Mouse (Mus musculus) limb, embryonic 12.5 days (tissue): ENCODE measurements around the gene Cep63. TPM values are rescaled to one million over a fixed set of nuclear protein-coding genes. Genes with fewer than 3 reads are reported as not detected.

Experiments used
- ATAC-seq: fragments of 200-750 bp; cut with Nextera tagmentation; 2 replicates; pipeline ENCODE4 v1.8.0; 2017; ENCODE audit warnings: low read depth, moderate TSS enrichment; ENCODE audit not compliant: insufficient number of reproducible peaks, insufficient read depth, low FRiP score, low TSS enrichment
- H3K27ac ChIP-seq: fragments of 300-500 bp; sonication (generic); 2 replicates; pipeline ENCODE4 v1.5.1; 2016; ENCODE audit warnings: mild to moderate bottlenecking, moderate library complexity
- H3K27me3 ChIP-seq: fragments of 300-500 bp; sonication (generic); 2 replicates; pipeline ENCODE4 v1.6.1; 2016; ENCODE audit warnings: mild to moderate bottlenecking, moderate library complexity
- H3K36me3 ChIP-seq: fragments of 300-500 bp; sonication (generic); 2 replicates; pipeline ENCODE4 v1.6.1; 2016; ENCODE audit warnings: mild to moderate bottlenecking, moderate library complexity
- H3K4me1 ChIP-seq: fragments of 300-500 bp; sonication (generic); replicated peaks from 2 replicates; pipeline ENCODE4 v1.6.1; 2016
- H3K4me2 ChIP-seq: fragments of 300-500 bp; sonication (generic); 2 replicates; pipeline ENCODE4 v1.6.1; 2016; ENCODE audit warnings: mild to moderate bottlenecking, moderate library complexity
- H3K4me3 ChIP-seq: fragments of 300-500 bp; sonication (generic); replicated peaks from 2 replicates; pipeline ENCODE4 v1.5.1; 2016; ENCODE audit warnings: mild to moderate bottlenecking
- H3K9ac ChIP-seq: fragments of 300-500 bp; sonication (generic); replicated peaks from 2 replicates; pipeline ENCODE4 v1.6.1; 2016; ENCODE audit warnings: mild to moderate bottlenecking, moderate library complexity
- H3K9me3 ChIP-seq: fragments of 300-500 bp; sonication (generic); 2 replicates; pipeline ENCODE4 v1.6.1; 2016; ENCODE audit warnings: mild to moderate bottlenecking, moderate library complexity
- WGBS: fragments of 180-500 bp; shearing (Covaris S2); methylation state at CpG from one replicate; pipeline ENCODE4 v1.1.7; 2016; 5-methylcytosine and 5-hydroxymethylcytosine counted together
- polyA plus RNA-seq: library from polyadenylated mRNA; unstranded; fragments of >200 nt; fragmentation: Nextera tagmentation; extraction: Ambion mirVana; gene quantifications from 2 replicates; pipeline ENCODE4 v1.2.1, GENCODE M21; 2016

The Cep63 gene
- polyA plus RNA-seq: 52.6 and 53.7 TPM in 2 replicates

DNA sequence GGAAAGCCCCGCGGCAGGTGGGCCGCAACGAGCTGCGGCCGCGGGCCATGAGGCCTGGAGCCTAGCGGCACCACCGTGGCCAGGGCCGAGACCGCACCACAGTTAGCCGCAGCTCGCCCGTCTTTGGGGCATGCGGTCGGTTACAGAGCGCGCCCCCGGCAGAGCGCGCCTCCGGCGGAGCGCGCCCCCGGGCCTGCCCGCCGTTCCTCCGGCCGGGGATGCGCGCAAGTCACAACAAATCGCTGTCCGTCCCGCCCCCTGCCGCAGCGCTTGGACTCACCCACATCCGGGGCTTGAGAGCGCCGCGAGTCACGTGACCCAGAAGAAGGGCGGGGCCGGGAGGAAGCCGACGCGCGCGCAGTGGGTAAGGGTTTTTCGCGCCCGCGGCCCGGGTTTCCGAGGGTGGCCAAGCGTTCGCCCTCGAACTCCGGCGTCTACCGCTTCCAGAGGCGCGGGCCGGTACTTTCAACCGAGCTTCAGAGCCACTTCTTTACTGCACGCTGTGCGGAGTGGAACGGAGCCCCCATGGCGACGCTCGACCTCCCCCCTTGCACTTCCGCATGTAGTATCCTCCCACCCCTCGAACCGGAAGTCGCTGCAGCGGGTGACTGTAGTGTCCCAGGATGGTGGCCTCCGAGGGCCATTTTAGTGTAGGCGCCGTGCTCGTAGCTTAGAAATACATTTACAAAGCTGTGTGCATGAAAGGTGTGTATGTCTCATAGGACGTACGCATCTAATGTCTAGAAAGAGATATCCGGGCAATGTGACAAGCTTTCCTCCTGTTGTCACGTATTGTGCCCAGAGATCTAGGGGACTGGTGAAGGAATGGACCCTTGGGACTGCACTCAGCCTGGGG, at the start of gene Cep63, which contains the start of gene Anapc13:
Gene Cep63, minus strand, starts transcription at position 552 of the 856 bp plus-strand sequence.
Gene Anapc13, plus strand, starts transcription at position 314 of the 856 bp plus-strand sequence.
- Histone ChIP-seq H3K9me3 (no peaks in the 10 kb centered on the region), H3K4me1 (peaks cover 24% of the 10 kb centered on the region), H3K27me3 (no peaks in the 10 kb centered on the region), H3K9ac (peak within 1 kb of the TSS; percentile 99), H3K27ac (peak within 1 kb of the TSS; percentile 99), H3K36me3 (peaks cover 14% of the 10 kb centered on the region; the same call in 1 of the 2 replicates), H3K4me2 (peak within 1 kb of the TSS; percentile 65), H3K4me3 (peak within 1 kb of the TSS; percentile 92)
- under 1% methylated on average over 84 of the region's 84 CpGs for WGBS
- ATAC-seq: peak; percentile 93

DNA sequence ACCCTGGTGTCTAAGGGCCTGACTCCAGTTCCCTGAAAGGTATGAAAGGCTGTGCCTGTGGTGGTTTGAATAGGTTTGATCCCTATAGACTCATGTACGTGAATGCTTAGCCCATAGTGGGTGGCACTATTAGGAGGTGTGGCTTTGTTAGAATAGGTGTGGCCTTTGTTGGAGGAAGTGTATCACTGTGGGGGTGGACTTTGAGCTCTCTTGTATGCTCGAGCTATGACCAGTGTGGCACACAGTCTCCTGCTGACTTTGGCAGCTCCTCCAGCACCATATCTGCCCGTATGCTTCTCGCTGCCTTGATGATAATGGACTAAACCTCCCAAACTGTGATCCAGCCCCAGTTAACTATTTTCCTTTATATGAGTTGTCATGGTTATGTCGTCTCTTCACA, 49.6 kb upstream of the Cep63 start:
- ATAC-seq: no peak
- Histone ChIP-seq H3K4me1 (peaks cover 11% of the 10 kb centered on the region), H3K9me3 (no peaks in the 10 kb centered on the region), H3K27ac (no peak overlapping the region), H3K27me3 (no peaks in the 10 kb centered on the region), H3K4me3 (no peak overlapping the region), H3K36me3 (no peaks in the 10 kb centered on the region), H3K4me2 (no peak overlapping the region), H3K9ac (no peak overlapping the region)
- WGBS: 82% methylated on average over 5 of the region's 5 CpGs

DNA sequence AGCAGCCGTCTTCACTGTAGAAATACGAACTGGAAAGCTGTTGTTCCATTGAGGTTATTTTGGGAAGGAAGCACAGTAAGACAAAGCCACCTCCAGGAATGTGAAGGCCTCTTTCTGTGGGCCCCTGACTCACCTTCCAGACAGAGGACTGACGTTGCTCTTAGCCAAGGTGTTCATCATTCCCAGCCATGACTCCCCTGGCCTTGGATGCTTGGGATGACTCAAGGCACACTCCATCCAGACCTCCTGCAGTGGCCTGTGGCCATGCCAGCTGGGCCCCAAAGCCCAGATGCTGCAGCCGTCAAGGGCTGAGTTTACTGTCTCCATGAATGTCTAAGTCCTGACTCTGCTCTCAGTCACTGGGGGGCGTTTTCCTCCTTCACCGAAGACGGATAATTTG, 47.0 kb upstream of the Cep63 start:
- no peak overlapping the region for H3K27ac ChIP-seq
- 64% methylated on average over 7 of the region's 7 CpGs for WGBS

DNA sequence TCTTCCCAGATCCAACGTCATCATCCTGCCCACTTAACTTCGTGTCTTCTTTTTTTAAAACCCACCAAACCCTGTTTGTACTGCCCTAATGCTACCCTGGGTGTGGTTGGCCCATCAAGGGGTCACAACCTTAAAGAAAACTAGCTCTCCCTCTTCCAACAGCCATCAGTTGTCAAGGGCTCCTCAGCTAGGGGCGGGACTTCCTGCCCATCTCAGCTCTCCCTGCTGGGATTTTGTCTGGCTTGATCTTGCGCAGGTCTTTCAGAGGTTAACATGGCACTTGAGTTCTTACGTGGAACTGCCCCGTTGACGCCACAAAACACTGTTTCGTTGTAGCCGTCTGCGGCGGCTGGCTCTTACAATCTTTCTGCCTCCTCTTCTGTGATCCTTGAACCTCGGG, 42.6 kb upstream of the Cep63 start:
- Histone ChIP-seq H3K4me1 (peaks cover 27% of the 10 kb centered on the region), H3K27ac (no peak overlapping the region), H3K4me2 (no peak overlapping the region), H3K9me3 (no peaks in the 10 kb centered on the region), H3K4me3 (no peak overlapping the region), H3K36me3 (no peaks in the 10 kb centered on the region), H3K9ac (no peak overlapping the region), H3K27me3 (peaks cover 7% of the 10 kb centered on the region; the same call in 1 of the 2 replicates)
- 87% methylated on average over 12 of the region's 12 CpGs for WGBS
- ATAC-seq: no peak

More for the DNA sequence above, 47.0 kb upstream of the Cep63 start:
- Histone ChIP-seq H3K4me2 (no peak overlapping the region), H3K27me3 (no peaks in the 10 kb centered on the region), H3K9ac (no peak overlapping the region), H3K4me3 (no peak overlapping the region), H3K36me3 (no peaks in the 10 kb centered on the region), H3K9me3 (no peaks in the 10 kb centered on the region), H3K4me1 (peaks cover 16% of the 10 kb centered on the region)
- no peak for ATAC-seq

DNA sequence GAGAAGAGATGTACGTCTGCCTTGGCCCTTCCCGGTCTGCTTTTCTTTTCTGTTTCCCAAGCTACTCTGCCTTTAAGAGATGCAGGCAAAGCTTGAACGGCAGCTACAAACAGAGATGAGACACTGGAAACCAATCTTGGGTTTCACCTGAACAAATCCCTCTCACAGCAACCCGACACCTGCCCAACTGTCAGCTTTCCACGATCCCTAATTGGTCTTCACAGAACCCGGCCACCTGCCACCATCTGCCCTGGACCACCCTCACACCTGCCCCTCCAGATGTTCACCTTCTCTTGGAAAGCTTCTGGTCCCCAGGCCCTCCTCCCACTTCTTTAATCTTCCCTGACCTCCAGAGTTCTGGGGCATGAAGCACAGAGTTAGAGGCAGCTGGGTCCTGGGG, 41.8 kb upstream of the Cep63 start:
- peaks cover 7% of the 10 kb centered on the region; the same call in 1 of the 2 replicates for H3K27me3 ChIP-seq
- WGBS: 18% methylated on average over 6 of the region's 6 CpGs
- H3K36me3 ChIP-seq: no peaks in the 10 kb centered on the region
- no peak overlapping the region for H3K27ac ChIP-seq
- ATAC-seq: peak; percentile 31; the same call in 1 of the 2 replicates
- H3K4me3 ChIP-seq: no peak overlapping the region
- H3K9me3 ChIP-seq: no peaks in the 10 kb centered on the region
- peaks cover 23% of the 10 kb centered on the region for H3K4me1 ChIP-seq
- H3K4me2 ChIP-seq: no peak overlapping the region
- H3K9ac ChIP-seq: no peak overlapping the region

DNA sequence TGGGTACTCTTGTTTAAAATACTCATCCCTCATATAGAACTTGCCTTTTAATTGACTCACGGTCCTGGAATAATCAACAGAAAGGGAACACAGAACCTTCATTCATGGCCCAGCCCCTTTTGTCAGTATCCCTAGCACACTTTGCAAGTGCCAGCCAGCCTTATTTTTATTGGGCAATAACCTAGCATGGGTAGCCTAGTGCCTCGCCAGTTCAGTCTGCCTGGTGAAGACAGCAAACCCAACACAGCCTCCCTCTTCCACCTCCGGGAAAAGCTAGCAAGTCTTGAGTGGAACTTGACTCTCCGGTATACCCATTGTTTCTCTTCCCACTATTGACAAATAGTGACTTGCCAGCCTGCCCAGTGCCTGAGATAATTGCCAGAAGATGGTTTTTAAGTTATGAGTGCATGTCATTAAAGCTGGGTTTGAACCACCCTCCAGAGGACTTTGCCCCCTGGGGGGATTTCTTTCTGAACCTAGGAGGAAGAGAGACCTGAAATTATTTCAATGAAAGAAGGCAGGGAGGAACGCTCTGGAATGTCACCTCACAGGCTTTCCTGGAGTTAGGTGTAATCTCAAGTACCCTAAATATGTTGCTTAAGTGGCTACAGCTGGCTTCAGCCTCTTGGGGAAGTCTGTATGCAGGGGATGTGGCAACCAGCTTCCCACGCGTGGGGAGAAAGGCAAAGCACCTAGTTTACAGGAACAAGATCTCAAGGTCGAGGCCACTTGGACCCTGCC, 30.2 kb upstream of the Cep63 start:
- Histone ChIP-seq H3K9ac (no peak overlapping the region), H3K27ac (peak overlapping the region; percentile 24; the same call in 1 of the 2 replicates), H3K36me3 (no peaks in the 10 kb centered on the region), H3K4me1 (peaks cover 29% of the 10 kb centered on the region), H3K9me3 (0 out of 2 replicates have a peak, but pooled peaks cover 6% of the 10 kb centered on the region), H3K27me3 (peaks cover 9% of the 10 kb centered on the region; the same call in 1 of the 2 replicates), H3K4me2 (no peak overlapping the region), H3K4me3 (no peak overlapping the region)
- no peak for ATAC-seq
- 38% methylated on average over 8 of the region's 8 CpGs for WGBS

DNA sequence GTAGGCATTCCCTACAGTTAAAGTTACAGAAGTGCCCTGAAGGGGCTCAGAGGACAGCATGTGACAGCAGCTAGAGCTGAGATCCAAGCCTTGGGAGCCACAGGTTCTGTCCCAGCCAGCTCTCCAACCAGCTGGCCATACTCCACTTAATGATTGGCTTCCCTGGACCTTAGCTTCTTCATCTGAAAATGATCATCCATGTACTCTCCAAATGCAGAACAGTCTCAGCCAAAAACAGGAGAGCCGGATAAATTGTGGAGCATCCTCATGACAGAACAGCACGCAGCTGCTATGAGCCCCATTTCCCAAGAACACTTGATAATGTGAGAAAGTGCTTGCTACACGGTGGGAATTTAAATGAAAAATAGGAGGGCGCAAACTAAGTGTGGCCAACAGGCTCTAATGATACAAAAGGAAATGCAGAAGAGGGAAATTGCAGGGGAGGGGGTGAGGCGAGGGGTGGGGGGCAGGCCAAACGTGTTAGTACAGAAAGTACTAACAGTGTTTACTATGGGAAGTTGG, 24.9 kb upstream of the Cep63 start:
- 50% methylated on average over 6 of the region's 6 CpGs for WGBS
- Histone ChIP-seq H3K9me3 (0 out of 2 replicates have a peak, but pooled peaks cover 6% of the 10 kb centered on the region), H3K36me3 (no peaks in the 10 kb centered on the region), H3K4me3 (no peak overlapping the region), H3K4me2 (no peak overlapping the region), H3K9ac (no peak overlapping the region), H3K27ac (no peak overlapping the region), H3K4me1 (peaks cover 30% of the 10 kb centered on the region), H3K27me3 (peaks cover 9% of the 10 kb centered on the region; the same call in 1 of the 2 replicates)
- no peak for ATAC-seq

DNA sequence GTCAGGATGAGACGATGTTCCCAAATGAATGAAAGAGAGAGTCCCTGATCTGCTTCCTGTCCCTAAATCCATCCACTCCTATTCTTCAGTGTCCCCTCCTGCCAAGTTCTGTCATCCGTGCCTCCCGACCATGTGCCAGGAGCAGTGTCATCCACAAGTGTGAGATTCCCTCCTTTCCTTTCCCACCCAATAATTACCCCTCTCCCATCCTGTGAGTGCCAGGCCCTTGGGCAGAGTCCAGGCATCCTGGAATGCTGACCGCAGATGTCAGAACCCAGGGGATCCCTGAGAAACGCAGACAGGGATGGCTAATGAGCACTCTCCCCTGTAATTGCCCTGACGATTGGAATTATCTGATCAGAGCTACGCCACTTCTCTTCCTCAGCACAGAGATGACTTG, 24.3 kb upstream of the Cep63 start:
- H3K9ac ChIP-seq: no peak overlapping the region
- no peak overlapping the region for H3K4me3 ChIP-seq
- H3K4me2 ChIP-seq: no peak overlapping the region
- 0 out of 2 replicates have a peak, but pooled peaks cover 6% of the 10 kb centered on the region for H3K9me3 ChIP-seq
- H3K4me1 ChIP-seq: peaks cover 30% of the 10 kb centered on the region
- no peaks in the 10 kb centered on the region for H3K36me3 ChIP-seq
- peaks cover 9% of the 10 kb centered on the region; the same call in 1 of the 2 replicates for H3K27me3 ChIP-seq
- H3K27ac ChIP-seq: peak overlapping the region; percentile 18; the same call in 1 of the 2 replicates
- no peak for ATAC-seq
- 17% methylated on average over 7 of the region's 7 CpGs for WGBS

DNA sequence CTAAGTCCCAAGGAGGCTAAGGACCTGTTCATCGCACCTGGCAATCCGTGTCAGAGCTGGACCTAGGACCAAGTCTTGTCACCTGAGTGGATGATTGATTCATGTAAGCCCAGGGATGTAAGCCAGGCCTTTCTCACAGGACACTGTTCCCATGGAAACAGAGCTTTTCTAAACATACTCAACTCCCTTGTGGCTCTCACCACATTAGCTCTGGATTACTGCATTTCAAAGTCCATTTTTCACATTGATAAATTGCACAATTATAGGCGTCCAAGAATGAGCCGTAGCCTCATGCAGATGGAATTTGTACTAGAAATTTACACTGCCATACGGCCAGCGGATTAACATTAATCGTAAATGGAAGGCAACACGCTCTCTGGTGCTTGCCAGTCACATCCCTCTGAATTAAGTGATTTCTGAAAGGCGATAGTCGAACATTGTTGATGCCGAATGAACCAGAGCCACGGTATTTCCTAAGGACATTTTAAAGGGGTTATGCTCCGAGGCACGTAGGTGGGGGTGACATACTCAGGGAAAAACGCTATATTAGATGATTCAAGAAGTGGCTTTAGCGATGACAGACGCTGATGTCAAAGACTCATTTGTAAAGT, 23.7 kb upstream of the Cep63 start:
- WGBS: 35% methylated on average over 17 of the region's 17 CpGs
- Histone ChIP-seq H3K9ac (no peak overlapping the region), H3K36me3 (no peaks in the 10 kb centered on the region), H3K4me2 (no peak overlapping the region), H3K4me1 (peaks cover 33% of the 10 kb centered on the region), H3K27me3 (peaks cover 4% of the 10 kb centered on the region; the same call in 1 of the 2 replicates), H3K27ac (peak overlapping the region; percentile 18; the same call in 1 of the 2 replicates), H3K9me3 (0 out of 2 replicates have a peak, but pooled peaks cover 6% of the 10 kb centered on the region), H3K4me3 (no peak overlapping the region)
- ATAC-seq: peak; percentile 56; the same call in 1 of the 2 replicates

DNA sequence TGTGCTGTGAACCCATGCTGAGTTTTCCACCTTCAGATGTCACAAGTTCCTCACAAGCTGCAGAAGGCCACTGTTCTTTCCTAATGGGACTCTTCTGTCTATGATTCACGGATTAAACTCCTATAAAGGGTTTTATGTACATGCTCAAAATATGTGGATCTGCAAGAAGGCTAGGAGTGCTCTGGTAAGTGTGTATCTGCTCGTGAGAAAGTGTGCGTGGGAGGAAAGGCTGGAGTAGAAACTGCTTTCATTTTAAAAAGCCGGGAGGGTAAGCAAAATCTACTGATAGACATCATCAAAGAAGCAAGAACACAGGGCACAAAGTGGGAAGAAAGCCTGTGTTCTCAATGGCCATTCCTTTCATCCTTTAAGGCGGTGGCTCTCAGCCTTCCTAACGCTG, 20.7 kb upstream of the Cep63 start:
- no peak overlapping the region for H3K27ac ChIP-seq
- H3K9ac ChIP-seq: no peak overlapping the region
- H3K27me3 ChIP-seq: no peaks in the 10 kb centered on the region
- peaks cover 60% of the 10 kb centered on the region for H3K4me1 ChIP-seq
- H3K36me3 ChIP-seq: no peaks in the 10 kb centered on the region
- H3K9me3 ChIP-seq: no peaks in the 10 kb centered on the region
- ATAC-seq: no peak
- whole genome bisulfite sequencing: 80% methylated on average over 6 of the region's 6 CpGs
- no peak overlapping the region for H3K4me3 ChIP-seq
- H3K4me2 ChIP-seq: no peak overlapping the region
